Comparison of ENCODE assay signal across 8 mouse cellular contexts in the genomic region with DNA sequence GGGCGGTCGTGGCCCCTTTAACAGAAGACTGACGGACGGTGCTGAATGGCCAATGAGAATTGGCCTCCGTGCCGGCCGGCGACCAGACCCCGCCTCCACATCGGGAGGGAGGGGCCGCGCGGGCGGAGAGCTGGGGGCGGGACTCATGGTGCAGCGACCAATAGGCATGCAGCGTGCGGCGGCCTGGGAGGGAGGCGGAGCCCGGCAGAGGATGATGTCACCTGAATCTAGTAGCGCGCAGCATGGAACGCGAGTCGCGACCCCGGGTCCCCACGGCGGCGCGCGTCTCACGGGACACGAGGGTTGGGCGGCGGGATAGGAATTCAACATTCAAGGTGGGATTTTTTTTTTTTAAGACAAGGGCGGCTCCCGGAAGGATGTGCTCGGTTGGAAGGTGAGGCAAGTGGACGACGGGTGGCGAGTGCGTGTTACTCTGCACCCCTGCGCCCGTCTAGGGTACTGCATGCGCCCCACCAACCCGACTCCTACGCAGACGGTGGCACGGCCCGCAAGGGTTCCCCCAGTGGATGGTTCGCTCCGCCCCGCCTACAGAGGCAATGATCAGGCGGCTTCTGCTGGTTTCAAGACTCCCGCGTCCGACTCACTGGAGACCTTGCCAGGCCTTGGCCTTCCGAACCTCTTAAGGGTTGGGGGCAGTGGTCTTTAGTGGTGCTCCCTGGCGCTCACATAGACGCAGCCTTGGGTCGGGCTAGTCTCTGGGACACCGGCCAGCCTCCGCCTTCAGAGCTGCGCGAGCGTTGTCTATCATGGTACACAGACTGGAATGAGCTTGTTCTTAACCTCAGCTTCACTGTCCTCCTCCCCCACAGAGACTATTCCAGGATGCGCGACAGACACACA. TPM values are rescaled to one million over a fixed set of nuclear protein-coding genes. Genes with fewer than 3 reads are reported as not detected.
DNase-seq lines count a peak whose midpoint lies in the region; ATAC-seq and TF ChIP-seq lines count a peak whose summit lies in the region.

No protein-coding gene starts in this region.

- H3K27ac ChIP-seq in ES-E14 (ENCODE audit: insufficient read depth, low read depth, low read length, poor library complexity, severe bottlenecking) = peak overlapping the region; percentile 33; the same call in 1 of the 2 replicates
- H3K27ac ChIP-seq in forebrain, embryonic 16.5 days (ENCODE audit: low read length) = peak overlapping the region; percentile 89
- H3K27ac ChIP-seq in layer of hippocampus, adult 2 months = peak overlapping the region; percentile 96
- peak overlapping the region; percentile 34; the same call in 1 of the 2 replicates for H3K27ac ChIP-seq in lung, embryonic 14.5 days (ENCODE audit: low read depth)
- H3K27ac ChIP-seq in olfactory bulb, adult 2 months (ENCODE audit: insufficient read depth, low read depth, low read length) = peak overlapping the region; percentile 63
- no peak overlapping the region for H3K27ac ChIP-seq in thymus, adult 2 months (ENCODE audit: control insufficient read depth, insufficient read depth, low read length)

- H3K36me3 ChIP-seq in ES-E14 (ENCODE audit: control insufficient read depth, insufficient read depth, low read length, poor library complexity, severe bottlenecking) = peaks cover 2% of the 10 kb centered on the region; the same call in 1 of the 2 replicates
- H3K36me3 ChIP-seq in forebrain, embryonic 16.5 days (ENCODE audit: control insufficient read depth, insufficient read depth) = 0 out of 2 replicates have a peak, but pooled peaks cover 2% of the 10 kb centered on the region
- peaks cover 3% of the 10 kb centered on the region; the same call in 1 of the 2 replicates for H3K36me3 ChIP-seq in lung, embryonic 14.5 days (ENCODE audit: insufficient read depth)
- no peaks in the 10 kb centered on the region for H3K36me3 ChIP-seq in thymus, adult 2 months (ENCODE audit: control insufficient read depth, insufficient read depth, low read length)

- H3K27me3 ChIP-seq in forebrain, embryonic 16.5 days (replicated peaks; ENCODE audit: control insufficient read depth, insufficient read depth, low read length) = peaks cover 9% of the 10 kb centered on the region
- peaks cover 54% of the 10 kb centered on the region for H3K27me3 ChIP-seq in lung, embryonic 14.5 days (ENCODE audit: insufficient read depth, low read length)
- H3K27me3 ChIP-seq in thymus, adult 2 months (ENCODE audit: control insufficient read depth, insufficient read depth, low read length) = peaks cover 16% of the 10 kb centered on the region

- H3K4me3 ChIP-seq in ES-E14 (ENCODE audit: insufficient read depth in 1 of 2, low read depth in 1 of 2, low read length in 2 of 2, poor library complexity in 1 of 2, severe bottlenecking in 1 of 2) = peak overlapping the region; percentile 73 to 81
- H3K4me3 ChIP-seq in forebrain, embryonic 16.5 days (replicated peaks; ENCODE audit: low read length) = peak overlapping the region; percentile 85
- H3K4me3 ChIP-seq in layer of hippocampus, adult 2 months = peak overlapping the region; percentile 88
- H3K4me3 ChIP-seq in lung, embryonic 14.5 days (ENCODE audit: low read depth, low read length) = peak overlapping the region; percentile 57
- peak overlapping the region; percentile 75 for H3K4me3 ChIP-seq in olfactory bulb, adult 2 months (ENCODE audit: insufficient read depth, low read depth, low read length)
- H3K4me3 ChIP-seq in thymus, adult 2 months (ENCODE audit: control insufficient read depth, insufficient read depth, low read length) = peak overlapping the region; percentile 61

- DNase-seq in ES-E14 (ENCODE audit: low read depth, low spot score) = peak; percentile 91
- DNase-seq in cerebellum, adult 11-12 months = peak; percentile 99
- DNase-seq in heart, postnatal 36 days = peak; percentile 97 to 98
- DNase-seq in layer of hippocampus, adult 2 months (ENCODE audit: low spot score in 2 of 2) = peak; percentile 99
- DNase-seq in lung, embryonic 14.5 days = peak; percentile 98
- peak; percentile 97 for DNase-seq in thymus, adult 2 months

- peaks cover 2 to 18% of the 10 kb centered on the region in 2 experiments; a peak in 3 of 4 replicates for H3K4me1 ChIP-seq in ES-E14 (ENCODE audit: control insufficient read depth in 2 of 2, insufficient read depth in 2 of 2, low read length in 2 of 2, poor library complexity in 1 of 2)
- H3K4me1 ChIP-seq in forebrain, embryonic 16.5 days (replicated peaks; ENCODE audit: control insufficient read depth, insufficient read depth, low read length) = peaks cover 40% of the 10 kb centered on the region
- peaks cover 7% of the 10 kb centered on the region; the same call in 1 of the 2 replicates for H3K4me1 ChIP-seq in lung, embryonic 14.5 days (ENCODE audit: insufficient read depth)
- peaks cover 30% of the 10 kb centered on the region for H3K4me1 ChIP-seq in olfactory bulb, adult 2 months (ENCODE audit: control insufficient read depth, insufficient read depth, low read length)
- peaks cover 28% of the 10 kb centered on the region for H3K4me1 ChIP-seq in thymus, adult 2 months (replicated peaks; ENCODE audit: control insufficient read depth, insufficient read depth, low read length)

- H3K9ac ChIP-seq in ES-E14 (ENCODE audit: insufficient read depth, low read depth, low read length, poor library complexity, severe bottlenecking) = peak overlapping the region; percentile 83
- peak overlapping the region; percentile 94 for H3K9ac ChIP-seq in forebrain, embryonic 16.5 days (replicated peaks; ENCODE audit: low read depth, low read length)
- peak overlapping the region; percentile 50 for H3K9ac ChIP-seq in lung, embryonic 14.5 days

- in situ Hi-C loops in ES-E14 (cut with MboI; ENCODE audit: low sequenced_read_pairs in 2 of 2, unreplicated experiment in 2 of 2) = no loop called here

- peak; percentile 92 for TF ChIP-seq CTCF in layer of hippocampus, adult 2 months (conservative IDR thresholded peaks at IDR 0.05)
- TF ChIP-seq CTCF in lung, embryonic 14.5 days (IDR thresholded peaks at IDR 0.05; ENCODE audit: low read depth) = peak; percentile 90
- peak; percentile 93 for TF ChIP-seq CTCF in olfactory bulb, adult 2 months (IDR thresholded peaks at IDR 0.05; ENCODE audit: insufficient read depth, low read depth, low read length)
- peak; percentile 80 for TF ChIP-seq CTCF in thymus, adult 2 months (IDR thresholded peaks at IDR 0.05; ENCODE audit: borderline replicate concordance, control insufficient read depth, extremely low read depth, insufficient read depth, low read length, poor library complexity)

- no peak; the same call in none of the 2 replicates for TF ChIP-seq POLR2A in olfactory bulb, adult 2 months (IDR thresholded peaks at IDR 0.05; ENCODE audit: insufficient read depth, low read depth, low read length)
- peak; percentile 36; the same call in 1 of the 2 replicates for TF ChIP-seq POLR2A in thymus, adult 2 months (IDR thresholded peaks at IDR 0.05; ENCODE audit: control insufficient read depth, extremely low read depth, insufficient read depth, low read length, poor library complexity)

- H3K4me2 ChIP-seq in forebrain, embryonic 16.5 days (ENCODE audit: low read length) = peak overlapping the region; percentile 60
- H3K4me2 ChIP-seq in lung, embryonic 14.5 days = peak overlapping the region; percentile 98

- ATAC-seq in forebrain, embryonic 16.5 days = peak; percentile 86
- ATAC-seq in lung, embryonic 14.5 days (ENCODE audit: insufficient read depth) = peak; percentile 81

- under 1% methylated on average over 70 of the region's 70 CpGs for WGBS in forebrain, embryonic 16.5 days
- under 1% methylated on average over 68 of the region's 70 CpGs for WGBS in lung, embryonic 14.5 days
- WGBS in olfactory bulb, adult 2 months = under 1% methylated on average over 69 of the region's 70 CpGs
- WGBS in thymus, adult 2 months = 1% methylated on average over 70 of the region's 70 CpGs

- intact Hi-C loops in heart, postnatal 36 days (cut with DNase I) = no loop called here

- no peaks in the 10 kb centered on the region for H3K9me3 ChIP-seq in ES-E14 (ENCODE audit: control insufficient read depth, insufficient read depth, low read depth, low read length)
- H3K9me3 ChIP-seq in forebrain, embryonic 16.5 days (ENCODE audit: control insufficient read depth, low read length) = no peaks in the 10 kb centered on the region
- H3K9me3 ChIP-seq in lung, embryonic 14.5 days (ENCODE audit: low read depth, low read length) = no peaks in the 10 kb centered on the region

RNA-seq across cellular contexts. Expression of a gene that starts 0.4 kb away (rescaled TPM):
- 6.9 and 12.6 TPM in 2 replicates for total RNA-seq in ES-E14 (2012; rRNA removed)
- polyA plus RNA-seq in forebrain, embryonic 16.5 days (2015; fragmentation: Nextera tagmentation; extraction: Ambion mirVana) = 16.1 and 19.7 TPM in 2 replicates
- not detected for total RNA-seq in heart, postnatal 36 days (2021)
- total RNA-seq in layer of hippocampus, adult 2 months (2021) = 100 to 1,000 TPM; 133 to 138 TPM
- polyA plus RNA-seq in lung, embryonic 14.5 days (2014; fragmentation: Nextera tagmentation; extraction: Ambion mirVana) = 3.1 and 3.2 TPM in 2 replicates
- polyA plus RNA-seq in olfactory bulb, adult 2 months (2012; ENCODE audit: insufficient read depth, insufficient read length, low replicate concordance, missing spikeins) = not detected in 2 replicates
- 0.65 and 0.89 TPM in 2 replicates for polyA plus RNA-seq in thymus, adult 2 months (2012; rRNA removed)

RNA-seq across cellular contexts. Expression of a gene that starts 3.1 kb away (rescaled TPM):
- 5.6 and 11.3 TPM in 2 replicates for total RNA-seq in ES-E14 (2012; rRNA removed)
- polyA plus RNA-seq in forebrain, embryonic 16.5 days (2015; fragmentation: Nextera tagmentation; extraction: Ambion mirVana) = 6.1 and 18.5 TPM in 2 replicates
- total RNA-seq in heart, postnatal 36 days (2021) = 1 to 10 TPM; 1.3 to 1.7 TPM
- 100 to 1,000 TPM; 138 to 146 TPM for total RNA-seq in layer of hippocampus, adult 2 months (2021)
- 0.30 and 0.87 TPM in 2 replicates for polyA plus RNA-seq in lung, embryonic 14.5 days (2014; fragmentation: Nextera tagmentation; extraction: Ambion mirVana)
- polyA plus RNA-seq in olfactory bulb, adult 2 months (2012; ENCODE audit: insufficient read depth, insufficient read length, low replicate concordance, missing spikeins) = not detected in 2 replicates
- 0.65 and 1.0 TPM in 2 replicates for polyA plus RNA-seq in thymus, adult 2 months (2012; rRNA removed)

RNA-seq across cellular contexts. Expression of a gene that starts 28.3 kb away (rescaled TPM):
- 303 and 310 TPM in 2 replicates for total RNA-seq in ES-E14 (2012; rRNA removed)
- 206 and 215 TPM in 2 replicates for polyA plus RNA-seq in forebrain, embryonic 16.5 days (2015; fragmentation: Nextera tagmentation; extraction: Ambion mirVana)
- 10 to 100 TPM; 92.8 to 95.9 TPM for total RNA-seq in heart, postnatal 36 days (2021)
- 100 to 1,000 TPM; 456 to 514 TPM for total RNA-seq in layer of hippocampus, adult 2 months (2021)
- polyA plus RNA-seq in lung, embryonic 14.5 days (2014; fragmentation: Nextera tagmentation; extraction: Ambion mirVana) = 74.0 and 88.2 TPM in 2 replicates
- polyA plus RNA-seq in olfactory bulb, adult 2 months (2012; ENCODE audit: insufficient read depth, insufficient read length, low replicate concordance, missing spikeins) = 1,039 and 1,720 TPM in 2 replicates
- 693 and 725 TPM in 2 replicates for polyA plus RNA-seq in thymus, adult 2 months (2012; rRNA removed)

RNA-seq across cellular contexts. Expression of a gene that starts 32.2 kb away (rescaled TPM):
- 0.71 and 1.4 TPM in 2 replicates for total RNA-seq in ES-E14 (2012; rRNA removed)
- 0.60 TPM in 1 of 2 replicates, not detected in the other for polyA plus RNA-seq in forebrain, embryonic 16.5 days (2015; fragmentation: Nextera tagmentation; extraction: Ambion mirVana)
- 100 to 1,000 TPM; 842 to 873 TPM for total RNA-seq in heart, postnatal 36 days (2021)
- under 1 TPM; 0.22 to 0.33 TPM for total RNA-seq in layer of hippocampus, adult 2 months (2021)
- 0.58 and 1.2 TPM in 2 replicates for polyA plus RNA-seq in lung, embryonic 14.5 days (2014; fragmentation: Nextera tagmentation; extraction: Ambion mirVana)
- polyA plus RNA-seq in olfactory bulb, adult 2 months (2012; ENCODE audit: insufficient read depth, insufficient read length, low replicate concordance, missing spikeins) = not detected in 2 replicates
- polyA plus RNA-seq in thymus, adult 2 months (2012; rRNA removed) = 0.56 and 9.1 TPM in 2 replicates

RNA-seq across cellular contexts. Expression of a gene that starts 33.7 kb away (rescaled TPM):
- 26.5 and 48.5 TPM in 2 replicates for total RNA-seq in ES-E14 (2012; rRNA removed)
- 8.2 and 10.1 TPM in 2 replicates for polyA plus RNA-seq in forebrain, embryonic 16.5 days (2015; fragmentation: Nextera tagmentation; extraction: Ambion mirVana)
- 10 to 100 TPM; 24.6 to 27.4 TPM for total RNA-seq in heart, postnatal 36 days (2021)
- total RNA-seq in layer of hippocampus, adult 2 months (2021) = 10 to 100 TPM; 12.8 to 16.5 TPM
- polyA plus RNA-seq in lung, embryonic 14.5 days (2014; fragmentation: Nextera tagmentation; extraction: Ambion mirVana) = 11.4 and 15.7 TPM in 2 replicates
- not detected in 2 replicates for polyA plus RNA-seq in olfactory bulb, adult 2 months (2012; ENCODE audit: insufficient read depth, insufficient read length, low replicate concordance, missing spikeins)
- polyA plus RNA-seq in thymus, adult 2 months (2012; rRNA removed) = 12.1 and 12.9 TPM in 2 replicates
